Mouse (Mus musculus) kidney, adult 8-10 months (tissue): ENCODE measurements around the gene Gm10229.
"Not testable (repeated sequence)": the region's sequence is repeated elsewhere in the genome, so short reads cannot be mapped to it uniquely, and the experiment has no call there.

Experiments
- DNase-seq, 2 experiments: peaks; one replicate each; pipeline ENCODE4 v3.0.0; 2022

The Gm10229 gene

GRCm38 (mm10) chr16:89014984-89015383 lies at the start of gene Gm10229:
TSS of gene Gm10229 (plus strand) at chr16:89015284.
- not testable (repeated sequence) for DNase-seq

- no peak for DNase-seq
Measured at GRCm38 (mm10) chr16:89010659-89011058, 4.4 kb upstream of the Gm10229 start, which contains the start of gene Krtap22-2. TSS of gene Krtap22-2 (minus strand) at chr16:89010759.

DNA sequence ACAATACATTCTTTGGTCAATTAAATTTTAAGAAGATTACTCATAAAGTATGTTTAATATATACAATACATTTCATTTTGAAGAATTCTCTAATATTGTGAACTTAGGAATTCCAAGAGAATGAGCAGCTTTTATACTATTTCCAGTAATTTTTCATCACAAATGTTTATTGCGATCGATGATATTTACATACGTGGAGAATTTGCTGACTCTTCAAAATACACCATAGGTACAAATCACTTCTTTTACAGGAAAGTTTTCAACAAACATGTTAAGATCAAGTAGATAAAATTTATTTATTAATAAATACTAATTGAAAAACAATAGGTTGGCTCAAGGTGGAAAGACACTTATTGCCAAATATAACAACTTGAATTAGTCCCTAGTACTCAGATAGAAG lies 1.1 kb upstream of the Gm10229 start:
- no peak for DNase-seq

- DNase-seq, result not testable (repeated sequence)
Measured at GRCm38 (mm10) chr16:89031399-89031798, 16.3 kb downstream of the Gm10229 start, which contains the start of gene Krtap6-1. TSS of gene Krtap6-1 (plus strand) at chr16:89031699.

- not testable (repeated sequence) for DNase-seq
Measured at GRCm38 (mm10) chr16:89041372-89041771, 26.3 kb downstream of the Gm10229 start, which contains the start of gene Gm10228. TSS of gene Gm10228 (minus strand) at chr16:89041472.

- DNase-seq, result no peak
Measured at GRCm38 (mm10) chr16:89047783-89048182, 32.7 kb downstream of the Gm10229 start, which contains the start of gene Krtap6-5. TSS of gene Krtap6-5 (minus strand) at chr16:89047883.

DNA sequence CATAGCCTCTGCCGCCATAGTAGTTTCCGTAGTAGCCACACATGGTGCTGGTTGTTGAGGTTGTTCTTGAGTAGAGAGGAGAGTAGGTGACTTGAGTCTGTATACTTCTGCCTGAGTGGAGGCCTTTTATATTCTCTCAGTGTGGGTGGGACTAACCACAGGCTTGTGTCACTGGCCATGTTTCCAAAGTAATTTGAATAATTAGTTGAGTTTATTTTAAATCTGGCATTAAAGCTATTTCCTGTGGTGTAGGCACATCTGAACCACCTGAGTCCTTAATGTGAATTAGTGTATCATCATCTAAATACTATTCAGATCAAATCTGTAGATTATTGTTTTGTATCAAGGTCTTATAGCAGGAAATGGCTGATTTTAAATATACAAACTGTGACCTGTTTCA lies 48.8 kb downstream of the Gm10229 start, which contains the start of gene 1110025L11Rik:
1110025L11Rik (minus strand) TSS at position 101 of the 400 bp plus-strand sequence.
- DNase-seq, result not testable (repeated sequence)
